Mouse (Mus musculus) small intestine, adult 2 months (tissue): ENCODE results near the gene Mctp1.

Source experiments
- CTCF ChIP-seq: fragments of 200-500 bp; IDR thresholded peaks from 2 replicates; pipeline ENCODE4 v1.5.1; 2012; ENCODE audit warnings: low read depth, mild to moderate bottlenecking, control low read depth, inconsistent platforms, low read length, moderate library complexity, mixed read lengths; ENCODE audit not compliant: insufficient replicate concordance, insufficient read length; ENCODE audit errors: extremely low read depth
- POLR2A ChIP-seq: fragments of 200-500 bp; IDR thresholded peaks from 2 replicates; pipeline ENCODE4 v1.6.1; 2012; ENCODE audit warnings: low read depth, mild to moderate bottlenecking, control low read depth, inconsistent platforms, low read length, moderate library complexity

GRCm38 (mm10) chr13:76585447-76585846, 201.1 kb downstream of the Mctp1 start:
- no peak for TF ChIP-seq CTCF
- no peak for TF ChIP-seq POLR2A
